Mouse (Mus musculus) layer of hippocampus, adult 18-20 months (tissue): ENCODE results near the gene Tm7sf2. TPM values are rescaled to one million over a fixed set of nuclear protein-coding genes. Genes with fewer than 3 reads are reported as not detected.

Experiments used
- microRNA-seq, 2 experiments: library from miRNA; unstranded; fragments of <30 nt; microRNA quantifications; one replicate each; pipeline ENCODE4 v1.2.0; 2021
- total RNA-seq, 2 experiments: library from RNA; stranded (reverse); gene quantifications; 2 replicates each; pipeline ENCODE4 v1.2.3; 2021

Tm7sf2 gene
- total RNA-seq, 2 experiments from 2014 or later: 22.4 to 24.4 TPM

Small RNA genes lying within 50 kb of the gene (microRNA-seq; reads per million reads assigned to microRNA genes)
- 2.0 to 3.5 reads per million in 2 experiments for gene Mir6988

Other genes starting within 250 kb of the Tm7sf2 start
- gene Frmd8, start 193.1 kb downstream of the Tm7sf2 start, total RNA-seq: 10 to 100 TPM; 12.7 to 13.0 TPM
- gene Slc25a45, start 190.6 kb downstream of the Tm7sf2 start, total RNA-seq: 1 to 10 TPM; 2.9 to 3.2 TPM
- gene Tigd3, start 174.2 kb downstream of the Tm7sf2 start, total RNA-seq: 1 to 10 TPM; 2.5 TPM
- 100 to 1,000 TPM in 1 of 2 experiments, 10 to 100 TPM in 1; 90.8 to 100 TPM for gene Dpf2, start 155.4 kb downstream of the Tm7sf2 start, total RNA-seq
- gene Cdc42ep2, start 143.6 kb downstream of the Tm7sf2 start, total RNA-seq: 1 to 10 TPM; 4.3 to 4.6 TPM
- gene Pola2, start 104.2 kb downstream of the Tm7sf2 start, total RNA-seq: 1 to 10 TPM; 5.0 to 5.9 TPM
- gene Slc22a20, start 82.2 kb downstream of the Tm7sf2 start, total RNA-seq: not detected
- 10 to 100 TPM; 23.2 to 24.8 TPM for gene Capn1, start 52.5 kb downstream of the Tm7sf2 start, total RNA-seq
- gene Syvn1, start 21.8 kb downstream of the Tm7sf2 start, total RNA-seq: 10 to 100 TPM; 43.4 to 44.5 TPM
- 10 to 100 TPM; 48.0 to 52.0 TPM for gene Mrpl49, start 10.6 kb downstream of the Tm7sf2 start, total RNA-seq
- gene Fau, start 10.5 kb downstream of the Tm7sf2 start, total RNA-seq: 100 to 1,000 TPM; 769 to 789 TPM
- 10 to 100 TPM; 34.6 to 36.2 TPM for gene Znhit2, start 7.2 kb downstream of the Tm7sf2 start, total RNA-seq
- gene Vps51, start 8.9 kb upstream of the Tm7sf2 start, total RNA-seq: 10 to 100 TPM; 93.7 to 94.4 TPM
- gene Tmem262, start 11.7 kb upstream of the Tm7sf2 start, total RNA-seq: not detected
- 1 to 10 TPM in 1 of 2 experiments, under 1 TPM in 1; 0.91 to 1.3 TPM for gene Gm28374, start 13.9 kb upstream of the Tm7sf2 start, total RNA-seq
- 10 to 100 TPM; 36.6 to 42.0 TPM for gene Zfpl1, start 16.6 kb upstream of the Tm7sf2 start, total RNA-seq
- not detected for gene Cdca5, start 16.6 kb upstream of the Tm7sf2 start, total RNA-seq
- not detected for gene AC131692.1, start 26.0 kb upstream of the Tm7sf2 start, total RNA-seq
- gene Naaladl1, start 37.4 kb upstream of the Tm7sf2 start, total RNA-seq: under 1 TPM in 1 of 2 experiments, not detected in 1; 0.12 TPM
- 10 to 100 TPM; 15.5 to 15.6 TPM for gene Sac3d1, start 50.3 kb upstream of the Tm7sf2 start, total RNA-seq
- gene Snx15, start 59.9 kb upstream of the Tm7sf2 start, total RNA-seq: 10 to 100 TPM; 37.6 to 45.1 TPM
- under 1 TPM; 0.59 to 0.89 TPM for gene Batf2, start 72.6 kb upstream of the Tm7sf2 start, total RNA-seq
- 10 to 100 TPM; 83.2 to 84.8 TPM for gene Arl2, start 73.2 kb upstream of the Tm7sf2 start, total RNA-seq
- not detected for gene Majin, start 116.0 kb upstream of the Tm7sf2 start, total RNA-seq
- gene Gpha2, start 158.0 kb upstream of the Tm7sf2 start, total RNA-seq: not detected
- 100 to 1,000 TPM; 133 TPM for gene Ppp2r5b, start 167.5 kb upstream of the Tm7sf2 start, total RNA-seq
- gene Atg2a, start 173.3 kb upstream of the Tm7sf2 start, total RNA-seq: 10 to 100 TPM; 34.0 to 34.2 TPM
- gene Ehd1, start 208.4 kb upstream of the Tm7sf2 start, total RNA-seq: 10 to 100 TPM; 86.6 to 88.0 TPM
- 1 to 10 TPM; 4.8 to 5.6 TPM for gene Cdc42bpg, start 238.1 kb upstream of the Tm7sf2 start, total RNA-seq